Mouse (Mus musculus) testis, postnatal 14 days (tissue): ENCODE measurements around the gene Dusp12.
A peak's percentile ranks its signal among the peaks of the same experiment; 100 is the strongest.

Experiments used
- DNase-seq: peaks from one replicate; pipeline ENCODE4 v3.0.0; 2021; ENCODE audit warnings: low spot score

The Dusp12 gene

GRCm38 (mm10) chr1:170898413-170899075, 13.2 kb upstream of the Dusp12 start:
- DNase-seq = no peak

DNA sequence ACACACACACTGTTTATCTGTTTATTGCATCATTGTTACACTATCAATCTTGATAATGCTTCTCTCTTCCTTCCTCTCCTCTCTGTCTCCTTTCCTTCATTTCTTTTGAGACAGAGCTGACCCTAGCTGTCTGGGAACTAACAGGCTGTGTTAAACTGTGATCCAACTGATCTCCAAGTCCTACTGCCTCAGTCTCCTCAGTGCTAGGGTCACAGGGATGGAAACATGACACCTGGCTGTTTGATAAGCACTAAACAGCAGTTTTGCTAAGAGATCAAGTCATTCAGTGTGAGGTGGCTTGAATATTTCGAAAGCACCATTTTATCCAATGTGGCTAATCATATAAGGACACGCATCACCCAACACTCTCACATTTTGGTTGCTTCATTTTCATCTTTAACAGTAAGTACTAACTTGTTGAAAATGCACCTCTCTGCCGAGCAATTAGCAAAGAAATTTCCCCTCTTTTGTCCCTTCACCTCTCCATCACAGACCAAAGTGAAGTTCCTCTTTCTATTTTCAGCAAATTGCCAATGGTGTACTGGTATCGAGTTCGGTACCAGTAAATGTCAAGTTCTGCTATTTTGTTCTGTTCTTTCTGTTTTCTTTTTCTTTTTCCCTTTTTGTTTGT, 11.4 kb upstream of the Dusp12 start:
- no peak for DNase-seq

DNA sequence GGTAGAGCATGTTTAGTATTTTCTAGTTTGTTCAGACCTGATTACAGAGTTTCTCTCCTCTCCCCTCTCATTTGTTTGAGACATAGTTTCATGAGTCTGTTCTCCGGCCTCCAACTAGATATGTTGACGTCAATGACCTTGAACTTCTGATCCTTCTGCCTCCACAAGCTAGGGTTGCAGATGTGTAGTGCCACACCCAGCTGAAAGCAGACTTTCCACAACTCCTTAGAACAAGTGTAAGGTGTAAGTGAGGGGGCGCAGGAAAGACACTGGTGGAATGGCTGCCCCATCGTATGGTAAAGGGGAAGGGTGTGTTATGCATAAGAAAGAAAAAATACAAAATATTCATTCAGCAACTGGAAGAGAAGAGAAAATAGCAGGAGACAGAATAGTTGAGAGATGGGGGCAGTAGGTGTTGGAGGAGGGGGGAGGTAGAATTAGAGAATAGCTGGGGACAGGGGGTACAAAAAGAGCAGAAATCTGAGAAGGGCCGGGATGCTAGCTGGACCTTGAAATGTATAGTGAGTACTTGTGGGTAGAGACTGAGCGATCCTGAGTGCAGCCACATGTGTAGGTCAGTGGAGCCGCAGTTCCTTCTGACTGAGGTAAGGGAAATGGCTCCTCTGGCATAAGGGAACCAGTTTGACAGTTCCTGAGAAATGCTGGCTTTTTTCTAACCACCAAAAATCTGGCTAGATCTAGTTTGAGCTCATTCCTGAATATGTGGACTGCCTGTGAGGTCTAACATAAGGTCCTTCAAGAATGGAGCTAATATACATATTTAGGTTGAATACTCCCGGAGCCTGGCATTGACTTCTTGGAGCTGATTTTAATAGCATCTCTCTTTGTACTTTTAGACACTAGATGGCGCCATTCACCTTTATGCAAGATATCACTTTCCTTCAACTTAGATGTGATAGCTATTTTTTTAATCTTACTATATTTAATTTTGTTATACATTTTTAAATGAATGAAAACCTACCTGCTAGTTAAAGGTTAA, 9.6 kb upstream of the Dusp12 start:
- DNase-seq = no peak

GRCm38 (mm10) chr1:170892279-170892678, 6.9 kb upstream of the Dusp12 start:
- no peak for DNase-seq

DNA sequence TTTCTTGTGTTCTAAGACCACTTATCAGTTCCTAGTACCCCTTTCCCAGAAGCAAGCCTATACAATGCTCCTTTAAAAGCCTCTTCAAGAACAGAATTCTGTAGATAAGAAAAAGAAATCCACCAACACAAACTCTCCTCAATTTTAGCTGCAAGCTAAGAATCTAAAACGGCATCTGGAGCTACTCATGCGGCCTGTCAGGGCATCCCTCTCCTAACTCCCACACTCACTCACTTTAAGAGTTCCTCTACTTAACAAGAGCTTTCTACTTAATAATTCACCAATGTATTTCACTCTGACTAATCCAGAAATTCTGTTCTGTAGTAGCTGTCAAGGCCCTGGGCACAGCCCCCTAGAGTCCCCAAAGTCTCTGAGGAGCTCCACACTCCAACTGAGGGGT, 6.3 kb upstream of the Dusp12 start:
- DNase-seq = no peak

GRCm38 (mm10) chr1:170889310-170889709, 4.0 kb upstream of the Dusp12 start:
- DNase-seq = no peak

DNA sequence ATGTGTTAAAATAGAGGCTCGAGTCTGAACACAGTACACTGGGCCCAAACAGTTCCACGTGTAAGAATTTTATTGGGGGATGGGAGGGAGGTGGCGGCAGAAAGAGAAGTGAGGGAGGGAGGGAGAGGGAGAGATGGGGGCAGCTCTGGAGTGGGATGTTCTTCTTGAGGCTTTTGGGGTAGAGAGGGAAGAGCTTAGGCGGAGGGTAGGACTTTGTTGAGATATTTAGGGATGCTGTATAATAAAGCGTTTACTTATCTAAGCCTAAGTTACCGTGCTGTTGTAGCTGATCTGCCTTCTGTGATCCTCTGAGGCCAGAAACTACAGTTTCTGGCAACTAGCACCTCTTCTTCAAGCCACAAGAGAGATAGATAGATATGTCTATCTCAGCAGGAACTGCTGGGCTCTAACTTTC, 711 bp upstream of the Dusp12 start:
- no peak for DNase-seq

- no peak for DNase-seq
Measured at GRCm38 (mm10) chr1:170884390-170884789, 950 bp downstream of the Dusp12 start.

GRCm38 (mm10) chr1:170882915-170883485, 2.3 kb downstream of the Dusp12 start:
- DNase-seq = no peak

- no peak for DNase-seq
Measured at GRCm38 (mm10) chr1:170876906-170877305, 8.4 kb downstream of the Dusp12 start.

DNA sequence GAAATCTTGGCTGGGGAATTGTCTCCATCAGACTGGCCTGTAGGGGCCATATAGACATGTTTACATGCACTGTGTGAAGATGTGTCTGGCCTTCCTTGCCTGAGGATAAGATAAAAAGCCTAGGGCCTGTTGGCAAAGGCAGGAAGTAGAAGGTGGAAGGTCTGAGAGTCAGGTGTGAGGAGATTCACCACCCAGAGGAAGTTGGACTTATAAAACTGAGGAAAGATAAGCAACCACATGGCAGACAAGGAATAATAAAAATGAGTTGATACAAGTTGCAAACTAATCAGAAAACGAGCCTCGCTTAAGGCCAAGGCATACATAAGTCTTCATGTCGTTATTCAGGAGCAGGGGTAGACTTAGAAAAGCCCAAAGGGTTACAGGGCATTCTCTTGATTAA, 9.7 kb downstream of the Dusp12 start:
- DNase-seq = no peak

DNA sequence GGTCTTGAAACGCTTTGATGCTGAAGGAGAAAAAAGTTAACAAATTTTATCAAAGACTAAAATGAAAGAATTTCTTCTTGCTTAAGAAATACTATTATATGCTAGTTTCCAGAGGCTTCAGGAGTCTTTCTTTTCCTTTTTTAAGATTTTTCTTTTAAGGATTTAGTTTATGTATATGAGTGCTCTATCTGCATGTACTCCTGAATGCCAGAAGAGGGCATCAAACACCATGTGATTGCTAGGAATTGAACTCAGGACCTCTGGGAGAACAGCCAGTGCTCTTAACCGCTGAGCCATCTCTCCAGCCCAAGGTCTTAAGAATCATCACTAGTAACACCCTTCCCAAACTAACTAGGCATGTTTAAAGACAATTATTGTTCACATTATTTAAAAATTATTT, 13.4 kb downstream of the Dusp12 start:
- DNase-seq = no peak

GRCm38 (mm10) chr1:170871402-170871801, 13.9 kb downstream of the Dusp12 start:
- DNase-seq = no peak

- no peak for DNase-seq
Measured at GRCm38 (mm10) chr1:170868905-170869283, 16.4 kb downstream of the Dusp12 start.

- peak; percentile 79 for DNase-seq
Measured at GRCm38 (mm10) chr1:170868107-170868904, 17.0 kb downstream of the Dusp12 start.

DNA sequence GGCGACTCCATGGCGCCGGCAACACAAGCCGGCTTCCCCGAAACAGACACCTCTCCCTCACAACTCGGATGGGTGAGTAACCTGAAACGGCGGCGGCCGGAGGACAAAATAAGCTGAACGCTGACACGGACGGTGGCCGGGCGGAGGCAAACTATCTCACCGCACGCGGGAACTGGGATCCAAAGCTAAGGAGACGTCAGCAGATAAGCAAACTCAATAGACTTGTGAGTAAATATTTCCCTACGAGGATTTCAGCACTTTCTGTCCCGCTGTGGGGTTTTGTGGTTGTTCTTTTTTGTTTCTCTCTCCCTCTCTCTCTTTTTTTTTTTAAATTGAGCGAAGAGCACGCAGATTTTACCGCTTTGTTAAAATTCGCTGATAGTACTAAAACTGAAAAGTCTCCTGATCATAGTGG, 17.6 kb downstream of the Dusp12 start, which contains the start of gene Atf6:
Gene Atf6, minus strand, starts transcription at position 81 of the 415 bp plus-strand sequence.
- DNase-seq = peak; percentile 94

- peak; percentile 17 for DNase-seq
Measured at GRCm38 (mm10) chr1:170866992-170867690, 18.2 kb downstream of the Dusp12 start.

- no peak for DNase-seq
Measured at GRCm38 (mm10) chr1:170865406-170865805, 19.9 kb downstream of the Dusp12 start.

GRCm38 (mm10) chr1:170864754-170865153, 20.6 kb downstream of the Dusp12 start:
- DNase-seq = no peak

GRCm38 (mm10) chr1:170864234-170864633, 21.1 kb downstream of the Dusp12 start:
- DNase-seq = no peak

DNA sequence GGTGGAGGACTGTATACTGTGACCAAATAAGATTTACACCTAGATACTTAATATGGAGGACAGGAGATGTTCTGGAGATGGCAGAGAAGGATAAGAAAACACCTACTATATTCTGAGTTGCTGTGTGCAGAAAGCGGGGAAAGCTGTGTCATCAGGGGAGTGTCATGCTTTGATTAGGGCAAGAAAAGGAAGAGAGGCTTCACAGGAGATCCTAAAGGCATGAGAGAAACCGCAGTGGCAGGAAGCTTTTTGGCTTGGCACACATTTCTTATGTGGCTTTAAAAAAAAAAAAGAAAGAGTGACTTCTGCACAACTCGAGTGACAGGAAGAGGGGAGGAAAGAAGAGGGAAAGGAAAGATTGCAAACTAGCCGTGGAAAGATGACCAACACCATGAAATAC, 22.3 kb downstream of the Dusp12 start:
- no peak for DNase-seq
